Mouse (Mus musculus): ENCODE data around the gene Scn3b. TPM values are rescaled to one million over a fixed set of nuclear protein-coding genes. Genes with fewer than 3 reads are reported as not detected.
A peak's percentile ranks its signal among the peaks of the same experiment; 100 is the strongest.

Gene Scn3b
- total RNA-seq, 2 experiments from 2014 or later: 6.2 to 7.5 TPM

- no peak for DNase-seq
These were observed 48.7 kb downstream of the Scn3b start for GRCm38 (mm10) chr9:40317735-40318134.

GRCm38 (mm10) chr9:40318771-40319170 is 49.8 kb downstream of the Scn3b start:
- DNase-seq: no peak

GRCm38 (mm10) chr9:40320405-40320804 is 51.4 kb downstream of the Scn3b start:
- no peak for DNase-seq

- peak; percentile 83 to 87 for DNase-seq
These were observed 52.1 kb downstream of the Scn3b start for GRCm38 (mm10) chr9:40320879-40321667.

- no peak for DNase-seq
These were observed 52.6 kb downstream of the Scn3b start for GRCm38 (mm10) chr9:40321668-40322003.

- no peak for DNase-seq
These were observed 53.4 kb downstream of the Scn3b start for GRCm38 (mm10) chr9:40322372-40322771.

- no peak for DNase-seq
These were observed 54.2 kb downstream of the Scn3b start for GRCm38 (mm10) chr9:40323171-40323570.

GRCm38 (mm10) chr9:40323773-40324172 is 54.8 kb downstream of the Scn3b start:
- DNase-seq: no peak

GRCm38 (mm10) chr9:40324232-40324792 is 55.3 kb downstream of the Scn3b start:
- DNase-seq: no peak

GRCm38 (mm10) chr9:40324826-40325225 is 55.8 kb downstream of the Scn3b start:
- DNase-seq: no peak

- DNase-seq: no peak
These were observed 57.4 kb downstream of the Scn3b start for GRCm38 (mm10) chr9:40326260-40326915.

GRCm38 (mm10) chr9:40330609-40331382 is 61.8 kb downstream of the Scn3b start:
- peak; percentile 92 to 95 for DNase-seq

- DNase-seq: no peak
These were observed 62.6 kb downstream of the Scn3b start for GRCm38 (mm10) chr9:40331411-40332286.

GRCm38 (mm10) chr9:40332326-40332725 is 63.3 kb downstream of the Scn3b start:
- DNase-seq: no peak

GRCm38 (mm10) chr9:40332731-40333648 is 64.0 kb downstream of the Scn3b start:
- no peak for DNase-seq

GRCm38 (mm10) chr9:40333649-40334396 is 64.8 kb downstream of the Scn3b start:
- peak; percentile 65 to 81 for DNase-seq

GRCm38 (mm10) chr9:40334617-40335016 is 65.6 kb downstream of the Scn3b start:
- no peak for DNase-seq

- DNase-seq: peak; percentile 65 to 83
These were observed 67.7 kb downstream of the Scn3b start for GRCm38 (mm10) chr9:40336701-40337100.

- DNase-seq: peak in 1 of 2 experiments; percentile 73
These were observed 68.3 kb downstream of the Scn3b start for GRCm38 (mm10) chr9:40337131-40337820.
